Mouse (Mus musculus): ENCODE results near the gene Gins1.
A peak's percentile ranks its signal among the peaks of the same experiment; 100 is the strongest.
"Not testable (repeated sequence)": the region's sequence is repeated elsewhere in the genome, so short reads cannot be mapped to it uniquely, and the experiment has no call there.

The Gins1 gene

DNA sequence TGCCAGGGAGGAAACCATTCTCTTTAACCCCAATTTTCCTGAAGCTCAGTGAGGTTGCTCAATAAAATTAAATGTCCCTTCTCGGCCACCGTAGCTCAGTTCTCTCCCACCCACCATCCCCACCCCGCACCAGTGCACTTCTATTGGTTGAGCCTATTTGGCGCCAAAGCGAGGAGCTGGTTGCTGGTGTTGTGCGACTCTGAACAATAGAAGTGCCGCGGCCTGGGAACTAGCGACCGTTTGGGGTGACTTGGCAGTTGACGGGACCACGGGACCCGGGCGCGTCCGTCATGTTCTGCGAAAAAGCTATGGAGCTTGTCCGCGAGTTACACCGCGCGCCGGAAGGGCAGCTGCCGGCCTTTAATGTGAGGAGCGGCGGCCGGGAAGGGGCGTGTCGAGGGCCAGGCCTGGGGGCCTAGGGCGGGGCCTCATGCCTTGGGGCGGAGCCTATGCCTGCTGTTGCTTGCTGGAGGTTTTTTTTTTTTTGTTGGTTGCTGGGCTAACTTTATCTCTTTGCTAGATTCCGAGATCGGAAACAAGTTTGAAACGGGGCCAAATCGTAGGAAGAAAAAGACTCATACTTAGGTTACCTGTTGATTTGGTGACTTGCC is 4.3 kb downstream of the Gins1 start:
- peak; percentile 96 for DNase-seq (ENCODE audit: low read depth, low spot score)

DNA sequence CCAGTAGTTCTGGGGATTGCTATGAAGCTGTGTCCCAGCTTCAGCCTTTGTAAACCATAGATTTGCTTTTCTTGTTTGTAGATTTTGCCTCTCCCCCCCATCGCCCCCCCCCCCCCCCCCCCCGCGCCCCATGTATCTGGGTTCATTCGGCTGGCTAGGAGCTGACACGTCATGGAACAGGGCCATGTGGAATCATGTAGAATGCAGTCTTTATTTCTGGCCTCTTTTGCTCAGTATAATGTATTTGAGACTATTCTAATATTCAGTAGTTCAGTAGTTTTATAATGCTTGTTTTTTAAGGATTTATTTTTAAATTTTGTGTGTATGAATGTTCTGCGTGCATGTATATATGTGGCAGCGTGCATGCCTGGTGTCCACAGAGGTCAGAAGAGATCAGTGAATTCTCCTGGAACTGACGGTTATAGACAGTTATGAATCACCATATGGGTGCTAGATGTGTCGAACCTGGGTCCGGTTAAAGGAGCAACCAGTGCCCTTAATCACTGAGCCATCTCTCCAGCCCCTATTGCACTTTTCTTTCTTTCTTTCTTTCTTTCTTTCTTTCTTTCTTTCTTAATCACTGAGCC is 5.2 kb downstream of the Gins1 start:
- DNase-seq (ENCODE audit: low read depth, low spot score), result no peak

DNA sequence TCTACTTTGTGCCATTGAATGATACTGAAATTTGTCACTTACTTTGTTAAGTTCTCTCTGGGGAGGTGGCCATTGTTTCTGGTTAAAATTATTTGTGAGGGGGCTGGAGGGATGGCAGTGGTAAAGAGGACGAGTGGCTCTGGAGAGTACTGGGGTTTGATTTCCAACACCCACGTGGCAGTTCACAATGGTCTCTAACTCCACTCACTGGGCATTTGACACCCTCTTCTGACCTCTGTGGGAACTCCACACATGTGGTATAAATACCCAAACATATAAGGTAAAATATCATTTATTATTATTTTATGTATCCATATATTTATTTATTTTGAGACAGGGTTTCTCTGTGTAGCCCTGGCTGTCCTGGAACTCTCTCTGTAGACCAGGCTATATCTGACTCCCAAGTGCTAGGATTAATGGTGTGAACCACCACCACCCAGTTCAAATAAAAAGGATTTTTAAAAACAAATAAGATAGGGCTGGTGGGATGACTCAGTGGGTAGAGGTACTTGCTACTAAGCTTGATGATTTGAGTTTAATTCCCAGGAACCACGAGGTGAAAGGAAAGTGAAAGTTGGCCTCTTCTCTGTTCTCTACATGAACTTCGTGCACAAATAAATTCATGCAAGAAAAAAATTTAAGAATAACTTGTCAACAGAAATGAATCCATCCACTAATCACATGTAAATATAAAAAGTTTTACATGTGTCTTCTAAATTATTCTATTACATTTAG is 9.7 kb downstream of the Gins1 start:
- DNase-seq (ENCODE audit: low read depth, low spot score), result no peak

DNA sequence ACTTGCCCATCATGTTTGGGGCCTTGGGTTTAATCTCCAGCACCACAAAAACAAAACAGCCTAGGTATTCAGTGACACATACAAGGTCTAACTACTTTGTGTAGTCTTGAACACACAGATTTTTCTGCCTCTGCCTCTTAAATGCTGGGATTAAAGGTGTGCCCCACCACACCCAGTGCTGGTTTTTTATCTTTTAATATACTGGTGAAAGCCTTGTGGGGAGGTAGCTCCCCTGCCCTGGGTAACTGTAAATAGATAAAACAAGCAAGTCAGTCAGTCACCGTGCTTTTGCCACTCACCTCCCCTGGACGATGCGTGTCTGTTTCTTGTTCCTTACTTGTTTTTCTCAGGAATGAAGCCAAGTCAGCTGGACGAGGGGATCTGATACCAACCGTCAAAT is 10.6 kb downstream of the Gins1 start:
- DNase-seq (ENCODE audit: low read depth, low spot score), result no peak

DNA sequence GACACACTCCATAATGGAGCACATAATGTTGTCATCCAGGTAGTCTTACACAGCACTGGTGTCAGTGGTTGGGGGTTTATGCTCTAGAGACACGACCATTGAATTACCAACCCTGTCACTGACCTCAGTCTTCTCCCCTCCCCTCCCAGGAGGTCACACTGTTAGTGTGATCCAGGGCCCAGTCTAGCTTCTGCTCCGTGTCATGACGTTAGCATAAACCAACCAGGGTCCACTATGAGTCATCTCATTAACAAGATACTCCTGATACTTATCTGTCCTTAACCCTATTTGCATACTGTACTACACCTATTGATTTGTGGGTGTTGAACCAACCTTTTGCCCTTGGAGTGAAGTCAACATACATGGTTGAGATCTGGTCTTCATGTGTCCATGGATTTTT is 13.5 kb downstream of the Gins1 start:
- no peak for DNase-seq (ENCODE audit: low read depth, low spot score)

DNA sequence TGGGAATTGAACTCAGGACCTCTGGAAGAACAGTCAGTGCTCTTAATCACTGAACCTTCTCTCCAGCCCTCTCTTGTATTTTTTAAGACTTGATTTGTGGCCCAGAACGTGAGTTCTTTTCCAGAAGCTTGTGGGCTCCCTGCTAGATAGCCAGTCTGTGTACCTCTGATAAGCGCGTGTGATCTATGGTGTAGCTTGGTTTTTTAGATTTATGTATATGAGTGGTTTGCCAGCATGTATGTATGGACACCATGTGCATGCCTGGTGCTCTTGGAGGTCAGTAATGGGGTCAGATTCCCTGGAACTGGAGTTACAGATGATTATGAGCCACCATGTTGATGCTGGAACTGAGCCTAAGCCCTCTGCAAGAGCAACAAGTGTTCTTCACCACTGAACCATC is 15.3 kb downstream of the Gins1 start:
- DNase-seq (ENCODE audit: low read depth, low spot score), result no peak

DNA sequence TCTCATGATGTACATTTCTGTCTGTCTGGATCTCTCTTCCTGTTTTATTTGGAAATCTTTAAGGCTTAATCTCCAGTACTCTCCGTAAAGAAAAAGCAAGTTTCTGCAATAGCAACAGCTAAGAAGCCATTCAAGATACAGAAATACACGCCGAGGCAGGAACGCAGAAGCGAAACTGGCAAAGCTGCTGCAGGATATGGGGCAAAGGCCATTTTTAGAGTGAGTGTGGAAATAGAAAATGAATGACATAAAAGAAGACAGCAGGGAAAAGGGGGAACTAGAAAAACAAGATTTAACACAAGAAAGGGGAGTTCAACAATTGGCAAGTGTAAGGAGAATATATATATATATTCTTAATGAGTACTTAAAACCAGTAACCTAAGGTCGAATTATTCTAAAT is 16.5 kb downstream of the Gins1 start:
- DNase-seq (ENCODE audit: low read depth, low spot score), result no peak

DNA sequence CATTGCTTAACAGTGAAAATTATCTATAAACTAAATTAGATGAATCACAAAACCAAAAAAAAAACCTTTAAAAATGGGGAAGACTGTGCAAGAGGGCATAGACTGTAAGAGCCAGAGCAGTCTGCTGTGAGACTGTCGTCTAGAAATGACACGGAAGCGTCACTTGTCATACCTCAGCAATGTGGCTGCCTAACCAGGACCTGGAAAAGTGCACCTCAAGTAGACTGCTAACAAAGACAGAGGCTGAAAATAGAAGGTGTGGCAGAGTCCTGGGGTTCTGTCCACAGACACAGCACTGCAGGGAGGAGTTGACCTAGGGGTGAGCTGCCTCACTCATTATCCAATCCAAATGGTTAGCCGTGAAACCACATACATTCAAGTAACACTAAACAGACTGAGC is 17.0 kb downstream of the Gins1 start:
- DNase-seq (ENCODE audit: low read depth, low spot score), result no peak

DNA sequence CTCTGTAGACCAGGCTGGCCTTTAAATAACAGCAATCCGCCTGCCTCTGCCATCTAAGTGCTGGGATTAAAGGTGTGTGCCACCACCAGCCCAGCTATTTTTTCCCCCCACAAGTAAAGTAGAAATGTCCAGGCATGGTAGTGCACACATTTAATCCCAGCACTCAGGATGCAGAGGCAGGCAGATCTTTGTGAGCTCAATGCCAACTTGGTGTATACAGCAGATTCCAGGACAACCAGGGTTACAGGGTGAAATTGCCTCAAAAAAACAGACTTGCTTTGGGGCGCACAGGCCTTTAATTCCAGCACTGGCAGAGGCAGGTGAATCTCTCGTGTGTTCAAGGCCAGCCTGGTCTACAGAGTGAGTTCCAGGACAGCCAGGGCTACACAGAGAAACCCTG is 17.8 kb downstream of the Gins1 start:
- no peak for DNase-seq (ENCODE audit: low read depth, low spot score)

DNA sequence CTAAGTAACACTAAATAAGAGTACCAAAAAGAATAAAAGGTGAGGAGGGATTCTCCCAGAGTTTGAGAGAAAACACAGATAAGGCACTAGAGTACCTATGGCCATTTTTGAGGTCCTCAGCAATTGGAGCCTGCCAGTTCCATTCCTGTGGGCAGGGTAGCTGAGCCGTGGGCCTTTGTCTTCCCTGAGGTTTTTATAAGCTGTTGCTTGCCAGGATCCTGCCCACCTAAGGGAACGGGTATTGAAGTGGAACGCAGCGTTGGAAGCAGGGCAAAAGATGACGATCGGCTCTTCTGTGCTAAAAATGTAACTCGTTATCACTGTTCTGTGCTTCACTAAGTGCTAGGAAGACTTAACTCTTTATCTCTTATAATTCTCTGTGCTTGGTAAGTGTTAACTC is 18.3 kb downstream of the Gins1 start:
- DNase-seq (ENCODE audit: low read depth, low spot score), result no peak

DNA sequence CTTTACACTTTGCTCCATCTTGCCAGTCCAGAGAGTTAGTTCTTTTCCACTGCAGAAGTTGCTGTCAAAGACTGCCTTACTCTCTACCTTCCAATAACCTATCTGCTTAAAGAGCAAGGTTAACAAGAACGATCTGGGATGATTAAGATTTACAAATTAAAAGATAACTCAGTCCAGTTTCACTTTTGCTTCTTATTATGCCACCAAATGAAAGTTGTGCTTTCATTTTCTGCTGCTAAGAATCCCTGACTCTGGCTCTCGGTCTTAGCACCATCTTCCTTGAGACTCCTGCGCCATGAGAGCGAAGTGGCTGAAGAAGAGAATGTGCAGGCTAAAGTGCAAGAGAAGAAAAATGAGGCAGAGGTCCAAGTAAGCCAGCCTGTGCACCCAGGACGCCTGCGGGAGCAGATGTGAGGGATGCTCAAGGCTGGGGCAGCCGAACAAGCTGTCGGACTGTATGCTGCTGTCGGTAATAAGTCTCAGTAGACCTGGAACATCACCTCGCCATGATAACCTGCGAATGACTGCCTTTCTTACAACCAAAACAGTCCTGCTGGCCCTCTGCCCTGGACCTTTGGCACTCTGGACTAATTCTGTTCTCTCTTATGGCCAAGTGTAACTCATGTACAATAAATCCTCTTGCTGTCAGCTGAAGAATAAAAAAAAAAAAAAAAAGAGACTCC is 22.0 kb downstream of the Gins1 start:
- no peak for DNase-seq (ENCODE audit: low read depth, low spot score)

DNA sequence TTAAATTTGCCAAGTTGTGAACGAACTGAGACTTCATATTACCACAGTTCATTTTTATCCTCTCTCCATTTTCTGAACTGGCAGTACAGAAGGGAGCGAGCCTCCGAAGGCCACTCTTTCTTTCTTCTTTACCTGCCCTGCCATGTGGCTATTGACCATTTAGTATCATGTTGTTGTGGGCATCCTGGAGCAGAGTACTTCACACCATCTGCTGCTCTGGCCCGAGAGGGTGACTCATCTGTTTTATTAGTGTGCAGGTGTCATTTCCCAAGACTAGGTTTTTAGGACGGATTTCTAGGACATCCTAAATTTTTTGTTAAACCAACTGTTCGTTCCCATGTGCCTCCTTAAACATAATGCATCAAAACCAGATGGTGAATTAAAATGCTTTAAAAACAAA is 24.0 kb downstream of the Gins1 start:
- no peak for DNase-seq (ENCODE audit: low read depth, low spot score)

DNA sequence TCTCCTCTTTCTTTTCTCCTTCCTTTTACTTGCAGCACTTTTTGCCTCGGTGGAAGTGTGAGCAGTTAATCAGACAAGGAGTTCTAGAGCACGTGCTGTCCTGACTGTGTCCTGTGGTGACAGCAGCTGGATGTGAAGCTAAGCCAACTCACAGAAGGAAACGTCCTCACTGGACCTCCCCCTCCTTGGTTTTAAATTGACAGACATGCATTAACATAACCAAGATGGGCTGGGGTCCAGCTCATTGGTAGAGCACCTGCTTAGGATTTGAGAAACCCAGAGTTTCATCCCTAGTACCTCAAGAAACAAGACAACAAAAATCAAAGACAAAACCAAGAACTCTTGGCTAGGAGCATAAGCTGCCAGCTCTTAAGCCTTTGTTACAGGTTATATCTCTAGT is 25.6 kb downstream of the Gins1 start:
- DNase-seq (ENCODE audit: low read depth, low spot score), result no peak

DNA sequence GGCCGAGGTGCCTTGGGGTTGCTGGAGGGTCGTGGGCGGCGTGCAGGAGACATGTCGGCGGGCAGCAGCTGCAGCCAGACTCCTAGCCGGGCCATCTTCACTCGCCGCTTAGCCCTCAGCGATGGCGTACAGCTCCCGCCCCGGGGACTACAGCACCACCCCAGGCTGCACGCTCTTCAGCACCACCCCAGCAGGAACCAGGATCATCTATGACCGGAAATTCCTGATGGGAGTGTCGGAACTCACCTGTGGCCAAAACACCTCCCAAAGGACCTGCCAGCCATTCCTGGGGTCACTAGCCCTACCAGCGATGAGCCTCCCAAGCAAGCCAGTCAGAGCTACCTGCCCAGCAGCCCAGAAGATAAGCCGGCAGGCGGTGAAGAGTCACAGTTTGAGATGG is 28.3 kb downstream of the Gins1 start:
- DNase-seq (ENCODE audit: low read depth, low spot score), result no peak

DNA sequence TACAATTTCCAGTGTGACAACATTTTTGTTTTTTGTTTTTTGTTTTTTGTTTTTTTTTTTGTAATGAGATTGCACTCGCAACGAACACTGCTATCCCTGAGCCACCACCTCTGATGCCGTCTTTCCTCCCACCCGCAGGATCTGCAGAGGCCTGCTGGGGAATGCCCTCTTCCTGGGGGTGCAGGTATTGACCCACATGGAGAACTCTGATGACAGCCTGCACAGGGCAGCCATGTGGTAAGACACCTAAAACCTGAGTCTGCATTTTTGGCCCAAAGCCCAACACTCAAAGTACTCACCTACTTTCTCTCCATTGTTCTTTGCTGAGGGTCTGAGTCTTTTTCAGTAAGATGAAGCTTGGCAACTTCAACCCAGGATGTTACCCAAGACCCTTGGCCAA is 29.5 kb downstream of the Gins1 start:
- no peak for DNase-seq (ENCODE audit: low read depth, low spot score)

DNA sequence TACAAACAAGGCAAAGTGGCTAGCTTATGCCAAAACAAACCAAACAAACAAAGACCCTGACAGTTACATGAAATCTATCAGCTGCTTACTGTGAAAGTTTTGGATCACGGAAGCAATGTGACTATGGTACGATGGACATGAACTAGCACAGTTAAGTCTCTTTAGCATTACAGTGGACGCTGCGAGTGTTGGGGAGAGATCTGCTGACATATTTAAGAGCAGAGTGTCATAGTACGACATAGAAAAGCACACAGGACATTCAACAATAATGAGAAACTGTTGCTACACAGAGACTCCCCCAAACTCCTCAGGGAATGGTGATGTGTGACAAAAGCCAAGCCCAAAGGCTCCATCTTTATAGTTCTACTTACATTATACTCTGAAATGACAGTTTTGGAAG is 38.8 kb downstream of the Gins1 start:
- DNase-seq (ENCODE audit: low read depth, low spot score), result no peak

DNA sequence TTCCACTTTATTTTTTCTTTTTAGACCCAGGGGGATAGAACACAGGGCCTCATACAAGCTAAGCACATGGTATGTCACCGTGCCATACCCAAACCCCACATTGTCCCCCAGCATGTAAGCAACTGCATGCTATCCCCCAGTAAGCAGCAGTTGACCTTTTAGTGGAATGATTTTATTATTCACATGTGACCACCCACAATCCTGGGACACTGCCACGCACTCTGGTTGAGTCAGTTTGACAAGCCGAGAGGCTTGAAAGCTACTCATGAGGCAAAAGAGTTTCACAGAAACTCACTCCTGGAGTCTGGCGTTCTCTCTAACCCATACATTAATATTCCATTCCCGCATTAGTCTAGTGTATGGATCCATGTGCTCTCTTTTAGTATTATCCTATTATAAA is 42.1 kb downstream of the Gins1 start:
- not testable (repeated sequence) for DNase-seq (ENCODE audit: low read depth, low spot score)

DNA sequence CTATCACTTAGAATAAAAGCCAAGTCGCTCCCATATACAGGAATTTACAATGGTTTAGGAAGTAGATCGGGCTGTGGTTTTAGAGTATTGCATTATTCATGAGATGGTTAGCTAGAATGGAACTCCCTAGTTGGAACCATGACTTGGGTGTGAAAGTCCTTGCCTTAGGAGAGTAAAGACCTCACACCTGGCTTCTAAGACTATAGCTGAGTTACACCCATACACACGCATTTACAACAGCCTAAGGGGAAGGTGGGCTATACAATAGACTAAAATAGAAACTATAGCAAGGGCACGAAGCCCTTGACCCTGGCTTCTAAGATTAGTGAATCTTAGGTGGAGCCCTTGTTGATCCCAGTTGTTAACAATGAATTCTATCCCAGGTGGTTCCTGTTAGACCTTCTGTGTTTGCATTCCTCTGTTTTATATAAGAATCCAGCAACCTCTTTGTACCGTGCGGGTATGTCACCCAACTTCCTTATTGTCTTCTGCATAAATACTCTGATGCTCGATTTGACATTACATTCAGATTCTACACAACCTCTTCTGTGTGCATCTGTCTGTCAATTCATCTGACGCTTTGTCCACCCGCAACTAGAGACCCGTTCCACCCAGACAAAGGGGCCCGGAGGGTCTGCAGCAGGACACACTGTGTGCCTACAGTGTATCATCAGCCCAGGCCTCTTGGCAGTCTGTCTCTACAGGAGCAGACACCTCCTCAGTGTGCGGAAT is 42.8 kb downstream of the Gins1 start:
- DNase-seq (ENCODE audit: low read depth, low spot score), result not testable (repeated sequence)

DNA sequence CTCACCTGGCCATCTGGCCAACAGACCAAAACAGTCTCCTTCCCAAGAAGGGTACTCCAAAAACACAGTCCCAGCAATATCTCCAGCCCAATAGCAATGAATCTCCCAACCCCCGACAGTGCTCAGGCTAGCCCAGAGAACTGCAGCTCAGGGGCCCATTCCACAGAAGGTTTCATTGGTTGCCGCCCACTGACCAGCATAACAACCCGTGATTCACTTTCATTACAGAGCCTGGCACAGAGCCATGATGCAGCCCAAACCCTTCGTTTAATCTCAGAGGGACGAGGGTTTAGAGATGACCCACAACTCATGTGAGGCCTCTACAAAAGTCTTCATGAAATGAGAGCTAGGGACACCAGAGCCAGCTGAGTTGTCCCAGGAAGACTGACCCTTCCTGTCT is 43.6 kb downstream of the Gins1 start:
- no peak for DNase-seq (ENCODE audit: low read depth, low spot score)

DNA sequence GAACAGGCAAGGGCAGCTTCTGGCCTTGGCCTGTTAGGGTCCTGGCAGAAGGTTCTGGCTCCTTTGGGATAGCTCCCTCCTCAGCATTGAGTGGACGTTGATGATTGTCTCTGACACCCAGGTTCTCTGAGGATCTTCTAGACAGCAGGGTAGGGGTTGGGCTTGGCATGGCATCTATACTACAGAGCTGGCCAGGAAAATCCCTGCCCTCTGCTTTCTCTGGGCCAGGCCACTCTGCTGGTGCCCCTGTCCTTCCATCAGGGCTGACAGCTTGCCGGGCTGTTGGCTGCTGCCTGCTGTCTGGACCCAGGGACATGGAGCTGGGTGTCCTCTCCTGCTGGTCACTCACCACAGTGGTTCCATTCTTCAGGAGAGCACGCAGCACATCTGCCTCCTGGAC is 44.5 kb downstream of the Gins1 start:
- no peak for DNase-seq (ENCODE audit: low read depth, low spot score)

DNA sequence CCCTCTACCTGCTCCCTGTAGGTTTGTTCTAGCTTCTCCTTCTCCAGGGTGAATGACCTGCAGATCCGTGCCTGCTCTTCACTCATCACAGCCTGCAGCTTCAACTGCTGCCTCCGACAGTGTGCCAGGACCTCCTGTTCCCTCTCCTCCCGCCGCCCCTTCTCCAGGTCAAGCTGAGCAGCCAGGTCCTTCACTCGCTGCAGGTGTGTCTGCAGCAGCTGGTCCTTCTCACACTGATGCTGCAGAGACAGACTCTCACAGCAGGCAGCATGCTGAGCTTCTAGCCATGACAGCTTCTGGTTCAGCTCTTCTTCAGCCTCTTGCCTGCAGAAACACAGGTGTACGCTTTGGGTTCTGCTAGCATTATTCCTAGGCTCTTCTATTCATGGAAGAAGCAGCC is 44.9 kb downstream of the Gins1 start:
- no peak for DNase-seq (ENCODE audit: low read depth, low spot score)

DNA sequence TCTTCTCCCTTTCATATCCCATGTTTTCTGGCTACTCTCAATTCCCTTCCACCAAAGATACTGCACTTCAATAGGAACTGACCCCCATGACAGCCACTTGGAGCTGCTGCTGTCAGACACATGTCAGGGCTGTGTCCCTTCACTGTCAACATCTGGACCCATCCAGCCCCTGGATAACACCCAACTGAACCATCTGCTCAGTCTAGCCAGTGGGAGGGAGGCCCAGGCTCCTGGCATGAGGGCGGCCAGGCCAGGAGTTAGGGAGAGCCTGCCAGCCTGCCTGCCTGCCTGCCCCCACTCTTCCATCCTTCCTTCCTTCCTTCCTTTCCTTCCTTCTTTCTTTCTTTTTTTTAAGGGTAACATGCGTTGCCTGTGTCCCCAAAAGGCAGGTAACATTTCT is 46.0 kb downstream of the Gins1 start:
- no peak for DNase-seq (ENCODE audit: low read depth, low spot score)

All from c-Kit-negative CD71-positive TER-119-positive erythroid progenitor cells, embryonic 14.5 days (primary cell).